Mouse (Mus musculus) cortical plate, adult 2 months (tissue): Measurements from ENCODE around the gene Dusp7.

ENCODE experiments used
- CTCF ChIP-seq: fragments of 200-500 bp; IDR thresholded peaks from 2 replicates; pipeline ENCODE4 v1.5.1; 2011; ENCODE audit warnings: mild to moderate bottlenecking, control low read depth, low read length; ENCODE audit not compliant: insufficient read depth; ENCODE audit errors: extremely low read depth
- POLR2A ChIP-seq: fragments of 200-500 bp; IDR thresholded peaks from 2 replicates; pipeline ENCODE4 v1.6.1; 2011; ENCODE audit warnings: mild to moderate bottlenecking, low read length, control low read depth; ENCODE audit not compliant: insufficient read depth; ENCODE audit errors: extremely low read depth

GRCm38 (mm10) chr9:106368112-106368717 is at the start of gene Dusp7:
- TF ChIP-seq CTCF (no peak), POLR2A (no peak)
